Mouse (Mus musculus) cerebral cortex, adult 2 months (tissue): ENCODE results near the gene Efcab5.

Source experiments
- WGBS: fragments of 180-500 bp; shearing (Covaris S2); methylation state at CpG from one replicate; pipeline ENCODE4 v1.1.7; 2018; 5-methylcytosine and 5-hydroxymethylcytosine counted together

Efcab5 gene

GRCm38 (mm10) chr11:77179771-77180170 is 9.0 kb downstream of the Efcab5 start:
- 68% methylated on average over 3 of the region's 3 CpGs for WGBS

GRCm38 (mm10) chr11:77174531-77174930 is 14.2 kb downstream of the Efcab5 start:
- WGBS, result 25% methylated on average over 7 of the region's 7 CpGs

- WGBS, result 72% methylated on average over 4 of the region's 4 CpGs
Measured at GRCm38 (mm10) chr11:77173731-77174130, 15.0 kb downstream of the Efcab5 start.

- 100% methylated on average over 1 of the region's 1 CpGs for WGBS
Measured at GRCm38 (mm10) chr11:77160744-77161143, 28.0 kb downstream of the Efcab5 start.

- 75% methylated on average over 9 of the region's 9 CpGs for WGBS
Measured at GRCm38 (mm10) chr11:77160341-77160740, 28.4 kb downstream of the Efcab5 start.

GRCm38 (mm10) chr11:77154214-77154613 is 34.6 kb downstream of the Efcab5 start:
- 86% methylated on average over 5 of the region's 5 CpGs for WGBS

- WGBS, result 90% methylated on average over 6 of the region's 6 CpGs
Measured at GRCm38 (mm10) chr11:77150806-77151205, 38.0 kb downstream of the Efcab5 start.

- WGBS, result 92% methylated on average over 22 of the region's 22 CpGs
Measured at GRCm38 (mm10) chr11:77149783-77150630, 38.8 kb downstream of the Efcab5 start.

- 77% methylated on average over 2 of the region's 2 CpGs for WGBS
Measured at GRCm38 (mm10) chr11:77148774-77149173, 40.0 kb downstream of the Efcab5 start.

GRCm38 (mm10) chr11:77147753-77148152 is 41.0 kb downstream of the Efcab5 start:
- WGBS, result 96% methylated on average over 3 of the region's 3 CpGs

GRCm38 (mm10) chr11:77145423-77145822 is 43.3 kb downstream of the Efcab5 start:
- WGBS, result 82% methylated on average over 4 of the region's 4 CpGs

GRCm38 (mm10) chr11:77141938-77142337 is 46.8 kb downstream of the Efcab5 start:
- WGBS, result 75% methylated on average over 6 of the region's 6 CpGs

- WGBS, result 89% methylated on average over 6 of the region's 6 CpGs
Measured at GRCm38 (mm10) chr11:77139976-77140375, 48.8 kb downstream of the Efcab5 start.

- WGBS, result 96% methylated on average over 4 of the region's 4 CpGs
Measured at GRCm38 (mm10) chr11:77133450-77133849, 55.3 kb downstream of the Efcab5 start.

GRCm38 (mm10) chr11:77132580-77132979 is 56.2 kb downstream of the Efcab5 start:
- 61% methylated on average over 3 of the region's 3 CpGs for WGBS

- WGBS, result 93% methylated on average over 3 of the region's 3 CpGs
Measured at GRCm38 (mm10) chr11:77128562-77128961, 60.2 kb downstream of the Efcab5 start.

- 63% methylated on average over 6 of the region's 6 CpGs for WGBS
Measured at GRCm38 (mm10) chr11:77111141-77111540, 77.6 kb downstream of the Efcab5 start.

- WGBS, result 72% methylated on average over 6 of the region's 6 CpGs
Measured at GRCm38 (mm10) chr11:77108442-77108841, 80.3 kb downstream of the Efcab5 start.

GRCm38 (mm10) chr11:77107872-77108271 is 80.9 kb downstream of the Efcab5 start:
- 90% methylated on average over 12 of the region's 12 CpGs for WGBS

- 95% methylated on average over 6 of the region's 6 CpGs for WGBS
Measured at GRCm38 (mm10) chr11:77106961-77107360, 81.8 kb downstream of the Efcab5 start.

GRCm38 (mm10) chr11:77100137-77100937 is 88.4 kb downstream of the Efcab5 start:
- 12% methylated on average over 10 of the region's 10 CpGs for WGBS

- 91% methylated on average over 19 of the region's 19 CpGs for WGBS
Measured at GRCm38 (mm10) chr11:77098332-77098972, 90.3 kb downstream of the Efcab5 start.
